Comparison of ENCODE assay signal across 19 mouse cellular contexts in the genomic region with DNA sequence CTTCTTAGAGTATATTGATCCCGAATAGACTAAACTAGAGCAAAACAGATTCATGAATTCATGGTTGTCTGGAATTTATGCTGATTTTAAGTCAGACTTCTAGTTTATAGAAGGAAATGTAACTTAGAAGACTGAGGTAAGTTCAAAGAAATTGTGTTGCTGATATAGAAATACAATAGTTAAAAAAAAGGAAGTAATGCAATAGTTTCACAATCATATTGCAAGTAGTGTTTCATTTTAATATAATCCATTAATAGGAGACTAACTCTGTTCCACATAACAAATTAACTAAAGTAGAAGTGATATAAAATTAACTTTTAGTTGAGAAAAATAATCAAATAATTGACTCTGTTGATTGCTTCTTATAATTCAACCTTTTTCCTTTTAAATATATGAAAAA.
"Had no signal": no experiment of that assay in that cellular context is flagged by ENCODE, and none has a peak within 500 bp of the region (broad histone marks: within the 10 kb centered on the region; RNA-seq: fewer than 3 reads in every experiment).

No protein-coding gene starts in this region.

- DNase-seq: gastrocnemius, postnatal 10 days; gastrocnemius, postnatal 25 days; heart, adult 11 months; heart, adult 2 months; heart, postnatal 14 days; heart, postnatal 36 days; kidney, adult 18-20 months; kidney, adult 8-10 months; kidney, postnatal 10 days; kidney, postnatal 25 days; kidney, postnatal 4 days; layer of hippocampus, adult 9-11 months; layer of hippocampus, postnatal 36 days; left cerebral cortex, postnatal 4 days had no signal

- ATAC-seq: hindbrain, embryonic 16.5 days; inflammation-experienced regulatory T-cells, adult 6 months; intestine, embryonic 15.5 days; intestine, postnatal 0 days; liver, embryonic 12.5 days had no signal
